Mouse (Mus musculus) E14TG2a.4 (cell line): ENCODE results near the gene Spocd1.
A peak's percentile ranks its signal among the peaks of the same experiment; 100 is the strongest.

ENCODE experiments used
- H3K27me3 ChIP-seq: 2 replicates; pipeline ENCODE4 v1.6.1; 2014; ENCODE audit warnings: low read length, control low read depth; ENCODE audit not compliant: insufficient read depth
- H3K36me3 ChIP-seq: 2 replicates; pipeline ENCODE4 v1.6.1; 2014; ENCODE audit warnings: low read length, control low read depth; ENCODE audit not compliant: insufficient read depth
- H3K4me1 ChIP-seq: replicated peaks from 2 replicates; pipeline ENCODE4 v1.6.1; 2014; ENCODE audit warnings: low read depth, low read length, control low read depth
- H3K4me3 ChIP-seq: replicated peaks from 2 replicates; pipeline ENCODE4 v1.5.1; 2014; ENCODE audit warnings: mild to moderate bottlenecking, low read length
- H3K9me3 ChIP-seq: 2 replicates; pipeline ENCODE4 v1.6.1; 2014; ENCODE audit warnings: low read length, control low read depth
- CTCF ChIP-seq: conservative IDR thresholded peaks from 2 replicates; pipeline ENCODE4 v1.5.1; 2014; ENCODE audit warnings: low read length
- NANOG ChIP-seq: IDR thresholded peaks from 2 replicates; pipeline ENCODE4 v1.6.1; 2014; ENCODE audit warnings: borderline replicate concordance, low read length, mixed read lengths
- POU5F1 ChIP-seq: IDR thresholded peaks from 2 replicates; pipeline ENCODE4 v1.6.1; 2014; ENCODE audit warnings: low read length, borderline replicate concordance

Spocd1 gene

GRCm38 (mm10) chr4:129960180-129960944 lies 31.3 kb downstream of the Spocd1 start:
- Histone ChIP-seq H3K27me3 (peaks cover 67% of the 10 kb centered on the region), H3K9me3 (no peaks in the 10 kb centered on the region), H3K36me3 (no peaks in the 10 kb centered on the region), H3K4me3 (peak overlapping the region; percentile 79), H3K4me1 (peaks cover 42% of the 10 kb centered on the region)
- TF ChIP-seq NANOG (no peak; the same call in 1 of the 2 replicates), CTCF (no peak), POU5F1 (no peak)

GRCm38 (mm10) chr4:129965294-129965693 lies 36.2 kb downstream of the Spocd1 start:
- Histone ChIP-seq H3K9me3 (no peaks in the 10 kb centered on the region), H3K36me3 (no peaks in the 10 kb centered on the region), H3K27me3 (peaks cover 56% of the 10 kb centered on the region), H3K4me1 (peaks cover 80% of the 10 kb centered on the region), H3K4me3 (0 out of 2 replicates have a peak overlapping the region, but pooled peaks have one; percentile 29)
- peak; percentile 57; the same call in 1 of the 2 replicates for TF ChIP-seq NANOG
- no peak for TF ChIP-seq CTCF

GRCm38 (mm10) chr4:129966201-129966600 lies 37.2 kb downstream of the Spocd1 start:
- no peaks in the 10 kb centered on the region for H3K36me3 ChIP-seq
- no peak for TF ChIP-seq CTCF
- peak; percentile 73; the same call in 1 of the 2 replicates for TF ChIP-seq POU5F1
- no peak overlapping the region for H3K4me3 ChIP-seq
- H3K27me3 ChIP-seq = peaks cover 55% of the 10 kb centered on the region
- H3K4me1 ChIP-seq = peaks cover 83% of the 10 kb centered on the region
- no peaks in the 10 kb centered on the region for H3K9me3 ChIP-seq

GRCm38 (mm10) chr4:129967024-129968014 lies 38.3 kb downstream of the Spocd1 start:
- H3K36me3 ChIP-seq = no peaks in the 10 kb centered on the region
- no peaks in the 10 kb centered on the region for H3K9me3 ChIP-seq
- no peak overlapping the region for H3K4me3 ChIP-seq
- H3K4me1 ChIP-seq = peaks cover 83% of the 10 kb centered on the region
- TF ChIP-seq POU5F1 (no peak), NANOG (no peak), CTCF (no peak)
- H3K27me3 ChIP-seq = peaks cover 47% of the 10 kb centered on the region

GRCm38 (mm10) chr4:129970168-129970567 lies 41.1 kb downstream of the Spocd1 start:
- peaks cover 45% of the 10 kb centered on the region for H3K27me3 ChIP-seq

GRCm38 (mm10) chr4:129970861-129971260 lies 41.8 kb downstream of the Spocd1 start:
- no peaks in the 10 kb centered on the region for H3K9me3 ChIP-seq
- TF ChIP-seq CTCF = no peak
- TF ChIP-seq NANOG = no peak
- no peak for TF ChIP-seq POU5F1
- H3K27me3 ChIP-seq = peaks cover 49% of the 10 kb centered on the region
- peaks cover 84% of the 10 kb centered on the region for H3K4me1 ChIP-seq
- H3K4me3 ChIP-seq = no peak overlapping the region
- no peaks in the 10 kb centered on the region for H3K36me3 ChIP-seq

More at GRCm38 (mm10) chr4:129970168-129970567, 41.1 kb downstream of the Spocd1 start:
- no peaks in the 10 kb centered on the region for H3K9me3 ChIP-seq
- TF ChIP-seq POU5F1 (no peak), NANOG (peak; percentile 68; the same call in 1 of the 2 replicates)
- H3K36me3 ChIP-seq = no peaks in the 10 kb centered on the region
- H3K4me3 ChIP-seq = 0 out of 2 replicates have a peak overlapping the region, but pooled peaks have one; percentile 7
- peaks cover 90% of the 10 kb centered on the region for H3K4me1 ChIP-seq

- TF ChIP-seq POU5F1 (no peak), NANOG (no peak), CTCF (no peak)
- H3K9me3 ChIP-seq = no peaks in the 10 kb centered on the region
- H3K27me3 ChIP-seq = peaks cover 51% of the 10 kb centered on the region
- H3K4me3 ChIP-seq = peak overlapping the region; percentile 57
- H3K4me1 ChIP-seq = peaks cover 83% of the 10 kb centered on the region
- no peaks in the 10 kb centered on the region for H3K36me3 ChIP-seq
These were observed 42.9 kb downstream of the Spocd1 start for GRCm38 (mm10) chr4:129971989-129972388.

GRCm38 (mm10) chr4:129974285-129974684 lies 45.2 kb downstream of the Spocd1 start:
- H3K27me3 ChIP-seq = peaks cover 46% of the 10 kb centered on the region
- H3K36me3 ChIP-seq = no peaks in the 10 kb centered on the region
- TF ChIP-seq POU5F1 (no peak), CTCF (no peak), NANOG (no peak)
- H3K4me3 ChIP-seq = no peak overlapping the region
- H3K4me1 ChIP-seq = peaks cover 86% of the 10 kb centered on the region
- H3K9me3 ChIP-seq = no peaks in the 10 kb centered on the region
